Mouse (Mus musculus): Measurements from ENCODE around the gene Capn15.

DNA sequence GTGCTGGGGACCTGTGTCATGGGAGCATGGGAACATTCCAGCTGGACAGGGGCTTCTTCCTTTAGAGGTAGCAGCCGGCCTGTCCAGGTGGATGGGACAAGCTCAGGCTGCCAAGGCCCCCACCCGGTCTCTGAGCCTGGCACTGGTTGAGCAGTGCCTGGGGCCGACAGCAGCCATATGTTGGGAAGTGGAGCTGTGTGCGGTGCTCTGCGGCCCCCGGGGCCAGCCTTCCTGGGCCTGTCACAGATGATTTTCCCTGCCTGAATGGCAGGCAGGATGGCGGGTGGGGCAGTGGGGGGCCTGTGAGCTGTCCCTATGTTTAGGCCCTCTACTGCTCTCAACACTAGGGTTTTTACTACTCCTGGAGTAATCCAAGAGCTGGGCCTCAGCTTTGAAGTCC lies 29.4 kb downstream of the Capn15 start:
- TF ChIP-seq POLR2A (IDR thresholded peaks at IDR 0.05; ENCODE audit: borderline replicate concordance, low read depth, low read length) (no peak), CTCF (IDR thresholded peaks at IDR 0.05; ENCODE audit: low read depth, low read length) (no peak)
